Mouse (Mus musculus): Measurements from ENCODE around the gene Tlr8.

Gene Tlr8

GRCm38 (mm10) chrX:167205813-167206520 is 58.2 kb downstream of the Tlr8 start:
- DNase-seq (ENCODE audit: low read depth in 2 of 2, low spot score in 2 of 2) = no peak

DNA sequence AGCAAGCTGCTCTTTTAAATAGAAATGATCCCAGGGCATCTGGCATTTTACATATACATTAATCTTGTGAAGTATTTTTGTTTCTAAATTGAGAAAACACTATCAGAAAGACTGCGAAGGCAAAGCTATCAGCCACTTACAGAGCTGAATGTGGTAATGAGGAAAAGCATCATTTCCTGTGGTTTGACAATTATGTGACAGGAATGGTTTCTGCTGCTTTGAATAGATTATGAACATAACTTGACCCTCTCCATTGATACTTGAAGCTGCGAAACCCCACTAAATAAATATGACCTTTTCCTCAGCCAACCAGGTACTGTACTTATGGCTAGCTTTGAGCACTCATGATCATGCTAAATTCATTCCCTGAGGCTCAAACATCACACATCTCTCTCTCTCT is 62.8 kb downstream of the Tlr8 start:
- DNase-seq (ENCODE audit: low read depth in 2 of 2, low spot score in 2 of 2) = no peak

GRCm38 (mm10) chrX:167195228-167195649 is 68.9 kb downstream of the Tlr8 start:
- no peak for DNase-seq (ENCODE audit: low read depth in 2 of 2, low spot score in 2 of 2)
